Mouse (Mus musculus) embryo, embryonic 11.5 days (tissue): ENCODE measurements around the gene Gm20458.
A peak's percentile ranks its signal among the peaks of the same experiment; 100 is the strongest.

Experiments
- DNase-seq: peaks from one replicate; pipeline ENCODE4 v3.0.0-alpha.2; 2012; ENCODE audit warnings: low read depth, low spot score

Gene Gm20458

DNA sequence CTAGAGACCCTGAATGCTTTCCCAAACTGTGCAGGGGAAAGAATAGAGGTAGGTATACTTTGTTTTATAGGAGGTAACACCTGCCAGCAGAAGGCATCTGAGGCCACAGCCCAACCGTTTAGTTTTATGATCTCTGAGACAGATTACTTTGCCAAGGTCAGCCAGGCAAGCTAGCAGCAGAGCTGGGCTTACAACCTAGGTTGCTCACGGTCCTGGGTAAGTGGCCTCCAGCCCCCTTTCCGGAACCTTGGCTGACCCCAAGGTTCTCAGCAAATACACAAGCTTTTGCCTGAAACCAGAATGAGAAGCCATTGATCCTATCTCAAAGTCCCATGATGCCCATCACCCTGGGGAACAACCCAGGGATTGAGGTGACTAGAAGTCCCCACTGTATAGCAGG is 26.1 kb upstream of the Gm20458 start:
- no peak for DNase-seq

- no peak for DNase-seq
Observed at GRCm38 (mm10) chr2:164435216-164436090, 25.3 kb upstream of the Gm20458 start.

- DNase-seq, result no peak
Observed at GRCm38 (mm10) chr2:164436215-164436913, 24.4 kb upstream of the Gm20458 start.

GRCm38 (mm10) chr2:164436961-164437360 is 23.8 kb upstream of the Gm20458 start:
- no peak for DNase-seq

- no peak for DNase-seq
Observed at GRCm38 (mm10) chr2:164437710-164438109, 23.1 kb upstream of the Gm20458 start.

GRCm38 (mm10) chr2:164438257-164438656 is 22.5 kb upstream of the Gm20458 start:
- no peak for DNase-seq

GRCm38 (mm10) chr2:164439001-164439421 is 21.8 kb upstream of the Gm20458 start:
- DNase-seq, result no peak

- DNase-seq, result no peak
Observed at GRCm38 (mm10) chr2:164440314-164440713, 20.5 kb upstream of the Gm20458 start.

- no peak for DNase-seq
Observed at GRCm38 (mm10) chr2:164441155-164441554, 19.6 kb upstream of the Gm20458 start.

DNA sequence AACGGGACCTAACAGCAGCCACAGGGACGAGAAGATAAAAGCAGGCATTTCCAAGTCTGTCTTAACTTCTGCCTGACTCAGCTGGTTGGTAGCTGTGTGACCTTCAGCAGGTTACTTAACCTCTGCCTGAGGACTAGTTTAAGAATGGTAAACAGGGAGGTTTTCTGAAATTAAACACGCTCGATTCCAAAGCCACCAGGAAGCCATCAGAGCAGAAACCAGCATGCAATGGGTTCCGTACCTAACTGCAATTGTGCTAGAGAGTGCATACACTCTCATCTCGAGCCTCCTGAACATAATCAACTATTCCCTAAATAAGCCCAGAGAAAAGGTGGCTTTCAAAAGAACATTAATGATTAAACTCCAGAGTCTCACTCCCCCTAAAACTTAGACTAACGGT is 19.0 kb upstream of the Gm20458 start:
- DNase-seq, result no peak

DNA sequence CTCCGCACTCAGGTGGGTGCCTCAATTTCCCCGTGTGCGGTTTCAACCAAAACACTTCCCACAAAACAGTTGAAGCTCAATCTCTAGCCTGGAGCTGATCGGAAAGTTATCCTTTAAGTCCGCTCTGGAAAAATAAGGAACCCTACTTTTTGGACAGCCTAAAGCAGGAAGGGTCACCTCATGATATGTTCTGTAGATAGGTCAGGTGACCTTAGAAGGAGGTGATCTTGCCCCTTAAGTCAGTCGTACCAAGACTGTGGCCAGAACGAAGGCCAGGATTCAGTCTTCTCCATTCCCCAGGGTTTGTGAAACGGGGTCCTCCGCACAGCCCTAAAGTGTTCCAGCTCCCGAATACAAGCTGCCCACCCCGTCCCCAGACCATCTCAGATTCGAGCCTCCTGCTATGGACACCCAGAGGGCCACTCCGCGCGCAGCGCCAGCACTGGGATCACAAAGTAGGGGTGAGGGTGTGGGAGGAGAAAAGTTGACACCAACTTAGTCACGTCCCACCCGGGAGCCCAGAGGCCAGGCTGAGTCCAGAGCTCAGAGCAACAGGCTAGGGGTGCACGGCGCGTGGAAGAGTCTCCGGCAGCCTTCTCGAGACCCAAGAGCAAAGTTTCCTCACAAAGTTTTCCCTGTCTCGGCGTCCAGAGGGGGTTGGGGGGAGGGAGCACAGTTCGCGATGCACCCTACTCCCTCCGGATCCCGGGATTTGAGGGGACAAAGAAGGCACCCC is 18.3 kb upstream of the Gm20458 start:
- no peak for DNase-seq

- peak; percentile 54 for DNase-seq
Observed at GRCm38 (mm10) chr2:164443051-164443437, 17.7 kb upstream of the Gm20458 start.

- DNase-seq, result no peak
Observed at GRCm38 (mm10) chr2:164443460-164444000, 17.2 kb upstream of the Gm20458 start, which contains the start of gene Sdc4. Sdc4 (minus strand) TSS chr2:164443887.

DNA sequence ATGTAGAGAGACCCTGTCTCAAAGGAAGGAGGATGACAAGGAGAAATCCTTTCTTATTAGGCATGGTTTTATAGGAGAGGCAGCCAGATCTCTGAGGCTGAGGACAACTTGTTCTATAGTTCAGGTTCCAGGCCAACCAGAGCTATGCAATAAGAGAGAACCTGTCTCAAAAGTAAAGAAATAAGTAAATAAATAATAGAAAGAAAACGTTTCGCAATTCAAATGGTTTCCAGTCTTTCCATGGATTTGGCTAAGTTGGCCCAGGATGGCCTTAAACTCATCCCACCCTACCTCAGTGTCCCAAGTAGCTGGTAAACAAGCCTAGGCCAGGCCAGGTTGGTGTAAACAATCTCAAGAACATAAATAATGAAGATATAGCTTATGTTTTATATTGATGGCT is 16.1 kb upstream of the Gm20458 start:
- no peak for DNase-seq

- no peak for DNase-seq
Observed at GRCm38 (mm10) chr2:164445399-164446085, 15.2 kb upstream of the Gm20458 start.

DNA sequence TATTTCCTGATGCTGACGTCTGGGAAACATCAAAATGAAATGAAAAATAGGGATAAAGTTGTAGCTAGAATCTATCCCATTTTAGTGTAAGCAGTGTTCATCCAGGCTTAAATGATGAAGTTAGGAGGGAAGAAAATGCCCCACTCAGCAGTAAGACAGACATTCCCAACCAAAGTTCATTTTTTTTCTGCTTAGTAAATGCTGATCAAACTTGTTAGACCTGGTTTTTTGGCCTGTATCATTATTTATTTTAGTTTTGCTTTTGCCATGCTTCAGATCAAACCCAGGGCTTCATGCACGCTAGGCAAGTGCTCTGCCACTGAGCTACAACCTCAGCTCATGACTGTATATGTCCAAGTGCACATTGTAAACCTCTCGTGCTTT is 14.7 kb upstream of the Gm20458 start:
- no peak for DNase-seq

- no peak for DNase-seq
Observed at GRCm38 (mm10) chr2:164448140-164448539, 12.6 kb upstream of the Gm20458 start.

GRCm38 (mm10) chr2:164448921-164449320 is 11.8 kb upstream of the Gm20458 start:
- no peak for DNase-seq

DNA sequence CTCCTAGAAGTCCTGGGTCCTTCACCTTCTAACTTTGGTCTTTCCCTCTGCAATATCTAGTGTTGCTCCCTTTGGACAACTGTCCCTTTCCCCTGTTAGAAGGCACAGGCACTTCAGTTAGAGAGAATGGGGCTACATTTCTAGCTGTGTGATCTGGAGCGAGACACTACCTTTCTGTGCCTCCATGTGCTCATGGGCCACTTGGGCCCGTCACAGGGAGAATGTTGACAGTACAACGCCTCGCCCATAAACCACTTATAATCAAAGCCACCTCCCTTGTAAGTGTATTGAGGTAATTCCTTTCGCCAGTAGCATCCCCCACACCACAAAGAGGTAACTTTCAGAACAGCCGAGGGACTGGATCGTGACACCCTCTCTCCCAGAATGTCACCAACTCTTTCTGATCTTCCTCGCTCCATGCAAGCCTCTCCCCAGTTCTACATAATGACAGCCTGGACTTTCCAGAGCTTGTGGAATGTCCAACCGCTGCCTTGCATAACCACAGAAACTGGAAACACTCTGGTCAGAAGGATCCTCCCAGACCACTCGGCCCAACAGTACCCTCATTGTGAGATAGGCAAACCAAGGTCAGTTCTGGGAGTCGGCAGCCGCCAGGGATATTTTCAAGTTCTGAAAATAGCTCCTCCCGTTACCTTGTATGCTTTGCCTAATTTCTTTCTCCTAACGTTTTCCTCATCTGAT is 11.3 kb upstream of the Gm20458 start:
- no peak for DNase-seq

- DNase-seq, result no peak
Observed at GRCm38 (mm10) chr2:164452000-164452676, 8.6 kb upstream of the Gm20458 start.
